Mouse (Mus musculus): ENCODE measurements around the gene Wipf1.

Wipf1 gene

DNA sequence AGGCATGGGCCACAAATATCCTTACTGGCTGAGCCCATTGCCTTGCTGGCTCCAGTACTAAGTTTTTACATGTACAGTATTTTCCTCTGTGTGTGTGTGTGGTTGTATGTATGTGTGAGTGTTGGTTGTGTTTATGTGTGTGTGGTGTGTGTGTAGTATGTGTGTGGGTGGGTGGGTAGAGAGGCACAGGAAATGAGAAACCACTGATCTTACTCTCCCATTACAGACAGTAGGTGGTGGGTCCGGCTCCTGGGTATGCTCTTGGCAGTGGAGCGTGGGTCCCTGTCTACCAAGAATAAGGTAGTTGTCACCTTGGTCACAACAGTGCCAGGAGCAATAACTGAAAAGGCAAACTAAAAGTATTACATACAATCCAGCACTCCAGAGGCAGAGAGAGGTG, 93.7 kb downstream of the Wipf1 start:
- no peak for DNase-seq (ENCODE audit: low read depth, low spot score)

DNA sequence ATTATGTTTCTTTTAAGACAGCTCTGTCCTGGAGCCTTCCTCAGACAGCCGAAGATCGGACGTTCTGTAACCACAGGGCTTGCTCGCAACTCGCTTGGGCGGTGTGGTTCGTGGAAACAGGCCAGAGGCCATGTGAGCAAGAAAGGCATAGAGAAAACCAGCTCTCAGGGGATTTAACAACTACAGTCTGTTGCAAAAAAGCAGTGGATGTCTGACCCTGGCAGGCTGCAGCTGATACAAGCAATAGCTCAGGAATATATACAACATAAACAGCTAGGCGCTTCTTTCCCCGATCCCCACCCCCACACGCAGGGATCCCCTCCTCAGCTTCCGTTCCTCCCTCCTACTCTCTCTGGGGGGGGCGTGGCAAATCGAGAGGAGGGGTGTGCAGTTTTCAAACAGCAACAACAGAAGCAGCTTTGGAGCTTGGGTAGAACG, 97.6 kb downstream of the Wipf1 start:
- DNase-seq (ENCODE audit: low read depth, low spot score), result peak; percentile 85

GRCm38 (mm10) chr2:73428803-73429468, 100.6 kb downstream of the Wipf1 start:
- DNase-seq (ENCODE audit: low read depth, low spot score), result peak; percentile 59

DNA sequence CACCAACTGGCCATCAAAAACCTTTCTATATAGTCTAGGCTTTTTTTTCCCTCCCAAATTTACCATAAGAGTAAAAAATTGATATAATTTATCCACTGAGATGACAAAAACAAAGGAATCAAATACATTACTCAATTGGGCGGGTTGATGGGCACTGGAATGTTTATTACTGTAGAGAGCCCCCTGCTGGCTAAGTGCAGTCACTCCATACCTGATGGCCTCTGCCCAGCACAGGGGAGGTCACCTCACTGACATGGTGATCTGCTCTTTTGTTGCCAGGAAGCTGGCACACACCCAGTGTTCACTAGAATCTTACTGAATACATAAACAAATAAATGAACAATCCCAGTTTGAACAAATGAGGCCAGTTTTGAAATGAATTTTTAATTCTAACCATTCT, 102.2 kb downstream of the Wipf1 start:
- peak; percentile 48 for DNase-seq (ENCODE audit: low read depth, low spot score)

DNA sequence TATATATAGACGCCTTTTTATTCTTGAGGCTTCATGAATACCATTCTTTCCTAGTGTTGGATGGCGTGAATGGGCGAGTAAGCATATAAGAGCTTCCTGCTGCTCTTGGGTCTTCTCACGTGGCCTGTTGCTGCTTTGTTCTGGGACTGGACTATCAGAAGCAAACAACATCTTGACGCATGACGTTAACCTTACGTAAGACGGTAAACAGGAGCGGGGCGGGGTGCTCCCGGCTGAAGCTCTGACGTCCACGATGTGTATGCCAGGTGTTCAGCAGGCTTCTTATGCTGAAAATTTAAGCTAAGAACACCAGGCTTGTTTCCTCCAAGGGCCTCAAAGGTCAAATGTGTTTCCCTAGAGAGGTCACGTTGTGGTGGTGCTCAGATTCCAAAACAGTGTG, 103.7 kb downstream of the Wipf1 start:
- no peak for DNase-seq (ENCODE audit: low read depth, low spot score)

DNA sequence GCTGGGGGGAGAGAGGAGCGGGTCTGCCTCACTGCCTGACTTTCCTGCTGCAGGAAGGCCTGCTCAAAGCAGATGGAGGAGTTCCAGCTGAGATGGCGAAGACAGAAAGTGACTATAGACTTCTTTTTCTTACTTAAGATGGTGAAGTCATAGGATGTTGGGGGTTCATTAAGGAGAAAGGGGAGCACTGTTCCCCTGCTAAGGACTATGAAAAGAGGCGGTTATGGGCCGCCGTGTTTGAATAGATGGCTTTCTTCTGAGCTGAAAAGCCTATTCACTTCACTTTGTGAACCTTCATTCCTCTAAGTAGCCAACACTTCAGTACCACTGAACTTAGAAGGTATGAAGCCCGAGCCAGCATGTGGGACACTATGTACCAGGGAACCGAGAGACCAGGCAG, 109.8 kb downstream of the Wipf1 start:
- DNase-seq (ENCODE audit: low read depth, low spot score), result no peak

GRCm38 (mm10) chr2:73419285-73419684, 110.2 kb downstream of the Wipf1 start:
- DNase-seq (ENCODE audit: low read depth, low spot score), result peak; percentile 29

DNA sequence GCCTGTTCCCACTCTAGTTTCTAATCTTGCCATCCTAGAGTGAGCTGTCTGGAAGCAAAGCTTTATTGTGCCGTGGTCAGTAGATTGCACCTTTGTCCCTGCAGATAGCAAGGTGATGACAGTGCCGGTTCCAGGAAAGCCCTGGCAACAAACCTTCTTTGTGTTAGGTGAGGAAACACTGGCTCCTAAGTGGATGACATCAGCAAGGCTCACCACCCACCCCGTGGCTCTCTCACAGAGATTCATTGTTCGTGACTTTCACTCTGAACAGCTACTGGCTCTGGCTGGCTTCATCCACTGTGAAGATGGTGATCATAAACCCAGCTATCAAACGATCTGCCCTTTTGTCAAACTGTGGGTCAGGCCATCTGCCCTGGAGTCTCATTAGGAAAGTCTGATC, 113.6 kb downstream of the Wipf1 start:
- no peak for DNase-seq (ENCODE audit: low read depth, low spot score)

- DNase-seq (ENCODE audit: low read depth, low spot score), result no peak
These were observed 119.5 kb downstream of the Wipf1 start for GRCm38 (mm10) chr2:73410076-73410475.

GRCm38 (mm10) chr2:73407662-73408061, 121.9 kb downstream of the Wipf1 start:
- no peak for DNase-seq (ENCODE audit: low read depth, low spot score)

GRCm38 (mm10) chr2:73406336-73406915, 123.1 kb downstream of the Wipf1 start:
- DNase-seq (ENCODE audit: low read depth, low spot score), result no peak

DNA sequence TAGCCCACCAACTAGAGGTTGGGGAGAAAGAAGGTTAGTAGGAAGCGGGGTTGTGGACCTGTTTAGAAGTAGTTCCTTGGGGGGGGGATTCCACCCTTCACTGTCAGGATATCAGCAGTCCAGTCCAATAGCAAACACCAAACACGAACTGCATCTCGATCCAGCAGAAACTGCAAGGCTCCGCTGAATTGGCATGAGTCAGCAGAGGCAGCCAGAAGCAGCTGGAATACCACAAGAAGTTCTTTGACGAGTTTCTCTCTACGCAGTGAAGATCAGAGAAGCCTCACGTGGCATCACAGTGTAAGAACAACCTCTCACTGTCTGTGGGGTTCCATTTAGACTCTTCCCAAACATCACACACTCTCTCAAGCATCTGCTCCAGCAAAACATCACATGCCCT, 124.6 kb downstream of the Wipf1 start:
- DNase-seq (ENCODE audit: low read depth, low spot score), result no peak

DNA sequence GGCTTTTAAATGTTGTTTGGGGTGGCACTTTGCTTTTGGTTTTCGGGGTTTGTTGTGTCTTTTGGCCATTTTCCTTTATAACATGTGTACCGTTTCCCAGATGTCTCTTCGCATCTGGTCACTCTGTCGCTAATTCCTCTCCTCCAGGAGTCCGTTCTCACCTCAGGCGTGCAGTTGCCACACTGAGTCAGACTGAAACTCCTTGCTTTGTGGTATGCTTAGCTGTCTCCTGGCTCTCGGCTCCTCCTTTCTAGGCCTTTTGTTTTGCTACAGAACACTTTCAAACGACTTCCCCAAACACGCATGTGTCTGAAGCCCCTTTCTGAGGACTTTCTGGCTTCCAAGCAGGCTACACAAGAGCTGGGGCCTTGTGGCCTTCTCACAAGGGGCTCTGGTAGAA, 125.1 kb downstream of the Wipf1 start:
- no peak for DNase-seq (ENCODE audit: low read depth, low spot score)

GRCm38 (mm10) chr2:73403385-73404013, 126.0 kb downstream of the Wipf1 start:
- DNase-seq (ENCODE audit: low read depth, low spot score), result no peak

GRCm38 (mm10) chr2:73401689-73402088, 127.8 kb downstream of the Wipf1 start:
- DNase-seq (ENCODE audit: low read depth, low spot score), result no peak

GRCm38 (mm10) chr2:73397476-73397875, 132.1 kb downstream of the Wipf1 start:
- DNase-seq (ENCODE audit: low read depth, low spot score), result no peak

- no peak for DNase-seq (ENCODE audit: low read depth, low spot score)
These were observed 132.7 kb downstream of the Wipf1 start for GRCm38 (mm10) chr2:73396828-73397325.

DNA sequence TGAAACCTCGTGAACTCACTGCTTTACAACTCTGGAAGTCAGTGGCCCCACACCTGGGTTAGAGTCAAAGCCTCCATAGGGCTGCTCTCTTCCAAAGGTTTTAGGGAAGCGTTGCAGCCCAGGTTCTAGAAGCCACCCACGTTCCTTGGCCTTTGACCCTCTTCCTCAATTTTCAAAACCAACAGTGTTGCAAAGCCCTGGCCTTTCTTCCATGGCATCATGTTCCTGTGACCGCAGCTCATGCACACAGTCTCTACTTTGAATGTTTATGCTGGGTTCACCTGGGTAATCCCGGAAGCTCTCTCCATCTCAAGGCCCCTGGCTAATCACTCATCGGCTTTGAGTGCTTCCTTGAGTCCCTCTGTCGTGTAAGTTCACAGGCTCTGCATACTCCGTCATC, 134.0 kb downstream of the Wipf1 start:
- no peak for DNase-seq (ENCODE audit: low read depth, low spot score)

GRCm38 (mm10) chr2:73394476-73394875, 135.1 kb downstream of the Wipf1 start:
- DNase-seq (ENCODE audit: low read depth, low spot score), result no peak

GRCm38 (mm10) chr2:73392772-73393171, 136.8 kb downstream of the Wipf1 start:
- DNase-seq (ENCODE audit: low read depth, low spot score), result no peak

DNA sequence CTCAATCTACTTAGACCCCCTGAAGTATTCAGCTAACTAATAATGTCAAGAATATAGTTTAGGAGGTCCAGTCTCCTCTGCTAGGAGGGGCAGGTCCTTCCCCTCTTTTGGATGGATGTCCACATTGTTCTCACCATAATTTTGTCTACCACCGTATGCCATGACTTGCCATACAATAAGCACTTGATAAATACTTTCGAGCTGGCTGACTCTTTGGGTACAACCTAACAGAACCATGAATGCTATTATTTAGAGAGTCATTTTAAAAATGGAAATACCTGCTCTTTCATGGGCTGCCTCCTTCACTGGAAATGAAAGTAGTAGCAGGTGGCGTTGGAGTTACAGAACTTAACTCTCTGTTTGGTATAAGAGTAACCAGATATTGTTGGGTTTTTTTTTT, 139.6 kb downstream of the Wipf1 start:
- no peak for DNase-seq (ENCODE audit: low read depth, low spot score)

DNA sequence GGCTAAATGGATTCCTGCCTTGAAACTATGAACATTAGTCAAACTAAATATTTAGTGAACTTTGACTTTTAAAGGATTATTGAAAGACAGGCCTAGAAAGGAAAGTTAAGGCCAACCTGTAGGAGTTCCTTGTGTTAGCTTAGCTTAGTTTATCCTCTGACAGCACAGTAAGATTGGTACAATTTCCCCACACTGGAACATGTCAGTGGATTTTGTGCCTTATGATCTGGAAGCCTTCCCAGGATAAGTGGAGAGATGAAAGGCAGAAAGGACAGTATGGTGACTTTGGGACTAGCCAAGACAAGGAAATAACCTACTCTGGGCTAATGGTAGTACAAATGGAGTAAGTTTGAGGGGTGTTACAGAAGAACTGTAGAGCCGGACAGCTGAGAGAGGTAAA, 141.7 kb downstream of the Wipf1 start:
- DNase-seq (ENCODE audit: low read depth, low spot score), result no peak
